Mouse (Mus musculus) liver, postnatal 0 days (tissue): ENCODE measurements at regions not wholly inside any gene's neighbourhood (a gene's known extent, or its start where the extent isn't known, plus 50 kb on each side); places are given as distances from the start of the nearest gene placed in this dataset.
A peak's percentile ranks its signal among the peaks of the same experiment; 100 is the strongest.

Experiments
- ATAC-seq: fragments of 200-750 bp; cut with Nextera tagmentation; 2 replicates; pipeline ENCODE4 v1.8.0; 2017; ENCODE audit warnings: mild to moderate bottlenecking, moderate library complexity
- DNase-seq: peaks from one replicate; pipeline ENCODE4 v3.0.0-alpha.2; 2016
- H3K27ac ChIP-seq: fragments of 300-500 bp; sonication (generic); 2 replicates; pipeline ENCODE4 v1.5.1; 2014; ENCODE audit warnings: antibody characterized with exemption, moderate library complexity, mild to moderate bottlenecking, low read depth
- H3K27me3 ChIP-seq: fragments of 300-500 bp; sonication (generic); 2 replicates; pipeline ENCODE4 v1.6.1; 2014; ENCODE audit warnings: low read length, control low read depth, mixed read lengths; ENCODE audit not compliant: insufficient read depth
- H3K36me3 ChIP-seq: fragments of 300-500 bp; sonication (generic); replicated peaks from 2 replicates; pipeline ENCODE4 v1.6.1; 2014; ENCODE audit warnings: mild to moderate bottlenecking, control low read depth, low read length, moderate library complexity, mixed read lengths; ENCODE audit not compliant: insufficient read depth
- H3K4me1 ChIP-seq: fragments of 300-500 bp; sonication (generic); 2 replicates; pipeline ENCODE4 v1.6.1; 2014; ENCODE audit warnings: antibody characterized with exemption, mild to moderate bottlenecking, control low read depth; ENCODE audit not compliant: insufficient read depth
- H3K4me2 ChIP-seq: fragments of 300-500 bp; sonication (generic); 2 replicates; pipeline ENCODE4 v1.6.1; 2014; ENCODE audit warnings: low read depth, mild to moderate bottlenecking, low read length, moderate library complexity, mixed read lengths
- H3K4me3 ChIP-seq: fragments of 300-500 bp; sonication (generic); 2 replicates; pipeline ENCODE4 v1.5.1; 2014; ENCODE audit warnings: low read depth, low read length
- H3K9ac ChIP-seq: fragments of 300-500 bp; sonication (generic); replicated peaks from 2 replicates; pipeline ENCODE4 v1.6.1; 2014; ENCODE audit warnings: mild to moderate bottlenecking, moderate library complexity
- H3K9me3 ChIP-seq: fragments of 300-500 bp; sonication (generic); 2 replicates; pipeline ENCODE4 v1.6.1; 2016; ENCODE audit warnings: mild to moderate bottlenecking, control low read depth, low read length, mixed read lengths
- CTCF ChIP-seq: sonication (generic); IDR thresholded peaks from 2 replicates; pipeline ENCODE4 v1.5.1; 2016; ENCODE audit warnings: antibody characterized with exemption, low read depth
- EP300 ChIP-seq: IDR thresholded peaks from 2 replicates; pipeline ENCODE4 v1.6.1; 2016; ENCODE audit warnings: antibody characterized with exemption, low read depth, mild to moderate bottlenecking
- WGBS: fragments of 180-500 bp; shearing (Covaris S2); extraction: QIAGEN DNeasy Blood & Tissue Kit; methylation state at CpG from one replicate; pipeline ENCODE4 v1.1.7; 2014; ENCODE audit not compliant: insufficient replicate concordance; 5-methylcytosine and 5-hydroxymethylcytosine counted together

DNA sequence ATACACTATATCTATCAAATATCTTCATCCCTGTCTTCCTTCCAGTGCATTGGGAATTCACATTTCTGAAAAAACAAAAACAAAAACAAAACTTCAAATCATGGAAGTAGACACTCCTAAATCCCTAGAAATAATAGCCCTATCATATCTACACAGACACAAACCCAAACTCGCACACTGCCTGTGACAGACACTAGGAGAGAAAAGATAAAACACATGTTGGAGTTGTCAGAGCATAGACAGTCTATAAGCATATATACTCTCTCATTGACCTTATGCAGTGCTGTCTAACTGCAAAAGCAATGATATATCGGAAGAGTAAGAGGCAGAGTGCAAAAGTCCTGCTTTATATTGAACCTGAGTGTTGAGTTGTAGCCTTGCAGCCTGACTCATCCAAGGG is 3386.0 kb upstream of the Gm7489 start:
- 64% methylated on average over 2 of the region's 2 CpGs for WGBS
- no peak for DNase-seq
- no peak overlapping the region for H3K4me2 ChIP-seq
- no peaks in the 10 kb centered on the region for H3K27me3 ChIP-seq
- H3K36me3 ChIP-seq: no peaks in the 10 kb centered on the region
- TF ChIP-seq EP300 (no peak), CTCF (no peak)
- no peak overlapping the region for H3K9ac ChIP-seq
- H3K9me3 ChIP-seq: no peaks in the 10 kb centered on the region
- no peak overlapping the region for H3K27ac ChIP-seq
- H3K4me3 ChIP-seq: no peak overlapping the region
- H3K4me1 ChIP-seq: no peaks in the 10 kb centered on the region
- no peak for ATAC-seq

GRCm38 (mm10) chr15:50507999-50508624 is 3376.6 kb upstream of the Gm7489 start:
- peak; percentile 81 for TF ChIP-seq EP300
- TF ChIP-seq CTCF: no peak
- Histone ChIP-seq H3K36me3 (no peaks in the 10 kb centered on the region), H3K9me3 (no peaks in the 10 kb centered on the region), H3K27ac (no peak overlapping the region), H3K9ac (no peak overlapping the region), H3K4me3 (no peak overlapping the region), H3K4me2 (0 out of 2 replicates have a peak overlapping the region, but pooled peaks have one; percentile 1), H3K27me3 (no peaks in the 10 kb centered on the region), H3K4me1 (no peaks in the 10 kb centered on the region)
- WGBS: 34% methylated on average over 3 of the region's 3 CpGs
- ATAC-seq (peak; percentile 19; the same call in 1 of the 2 replicates), DNase-seq (no peak)

GRCm38 (mm10) chr15:50513036-50513435 is 3371.7 kb upstream of the Gm7489 start:
- Histone ChIP-seq H3K27ac (no peak overlapping the region), H3K9me3 (no peaks in the 10 kb centered on the region), H3K4me1 (no peaks in the 10 kb centered on the region), H3K36me3 (no peaks in the 10 kb centered on the region), H3K4me3 (no peak overlapping the region), H3K27me3 (no peaks in the 10 kb centered on the region), H3K9ac (no peak overlapping the region), H3K4me2 (no peak overlapping the region)
- ATAC-seq (no peak), DNase-seq (no peak)
- TF ChIP-seq EP300 (no peak), CTCF (no peak)
- 67% methylated on average over 5 of the region's 5 CpGs for WGBS

DNA sequence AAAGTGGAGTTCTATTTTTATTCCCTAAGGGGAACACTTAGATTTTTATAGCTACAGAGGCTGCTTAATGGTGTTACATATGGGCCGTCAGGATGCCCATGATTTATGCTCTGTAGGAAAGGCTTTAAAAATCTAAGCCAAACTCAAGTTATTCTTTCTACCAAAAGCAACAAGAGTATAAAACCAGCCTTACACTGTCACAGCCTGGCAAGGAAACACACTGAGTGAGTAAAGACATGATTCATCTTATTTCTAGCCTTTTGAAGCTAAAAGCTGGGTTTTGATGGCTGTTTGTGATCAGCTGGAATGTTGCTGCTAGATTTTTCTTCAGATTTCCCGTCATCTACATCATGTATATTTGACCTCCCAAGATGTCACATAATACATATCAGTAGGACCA is 3359.9 kb upstream of the Gm7489 start:
- no peak overlapping the region for H3K4me2 ChIP-seq
- H3K9me3 ChIP-seq: no peaks in the 10 kb centered on the region
- H3K27ac ChIP-seq: no peak overlapping the region
- no peaks in the 10 kb centered on the region for H3K36me3 ChIP-seq
- ATAC-seq (no peak), DNase-seq (no peak)
- no peak overlapping the region for H3K4me3 ChIP-seq
- WGBS: 72% methylated on average over 2 of the region's 2 CpGs
- H3K9ac ChIP-seq: no peak overlapping the region
- no peaks in the 10 kb centered on the region for H3K27me3 ChIP-seq
- H3K4me1 ChIP-seq: no peaks in the 10 kb centered on the region
- TF ChIP-seq EP300: no peak

DNA sequence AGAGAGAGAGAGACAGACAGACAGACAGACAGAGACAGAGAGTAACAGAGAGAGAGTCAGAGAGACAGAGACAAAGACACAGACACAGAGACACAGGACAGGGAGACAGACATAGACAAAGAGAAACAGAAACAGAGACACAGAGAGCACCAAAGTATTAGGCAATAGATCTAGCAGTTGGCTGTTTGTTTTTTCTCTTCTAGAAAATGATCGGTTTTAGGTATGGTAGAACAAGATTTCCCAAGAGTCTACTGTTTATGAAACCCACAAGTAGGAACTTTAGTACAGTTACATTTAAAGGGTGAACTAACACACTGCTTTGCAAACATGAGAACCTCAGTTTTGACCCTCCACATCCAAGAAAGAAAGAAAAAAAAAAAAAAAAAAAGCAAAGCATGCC is 3350.2 kb upstream of the Gm7489 start:
- Histone ChIP-seq H3K27me3 (no peaks in the 10 kb centered on the region), H3K4me1 (no peaks in the 10 kb centered on the region), H3K9me3 (no peaks in the 10 kb centered on the region), H3K9ac (no peak overlapping the region), H3K4me3 (no peak overlapping the region), H3K4me2 (no peak overlapping the region), H3K27ac (no peak overlapping the region), H3K36me3 (no peaks in the 10 kb centered on the region)
- no peak for DNase-seq
- 73% methylated on average over 1 of the region's 1 CpGs for WGBS
- TF ChIP-seq CTCF: no peak
- TF ChIP-seq EP300: no peak
- no peak for ATAC-seq

- H3K4me2 ChIP-seq: no peak overlapping the region
- TF ChIP-seq EP300: no peak
- no peak for TF ChIP-seq CTCF
- no peaks in the 10 kb centered on the region for H3K4me1 ChIP-seq
- no peak for ATAC-seq
- WGBS: 73% methylated on average over 3 of the region's 3 CpGs
- DNase-seq: no peak
- no peaks in the 10 kb centered on the region for H3K36me3 ChIP-seq
- H3K9me3 ChIP-seq: no peaks in the 10 kb centered on the region
- H3K27me3 ChIP-seq: no peaks in the 10 kb centered on the region
- no peak overlapping the region for H3K27ac ChIP-seq
- no peak overlapping the region for H3K9ac ChIP-seq
- no peak overlapping the region for H3K4me3 ChIP-seq
These were observed 3321.1 kb upstream of the Gm7489 start for GRCm38 (mm10) chr15:50563611-50564010.

GRCm38 (mm10) chr15:50580811-50581210 is 3303.9 kb upstream of the Gm7489 start:
- ATAC-seq (no peak), DNase-seq (no peak)
- no peaks in the 10 kb centered on the region; the same call in 1 of the 2 replicates for H3K9me3 ChIP-seq
- H3K4me2 ChIP-seq: no peak overlapping the region
- WGBS: 83% methylated on average over 5 of the region's 5 CpGs
- no peak overlapping the region for H3K4me3 ChIP-seq
- no peaks in the 10 kb centered on the region for H3K27me3 ChIP-seq
- no peak overlapping the region for H3K9ac ChIP-seq
- H3K4me1 ChIP-seq: no peaks in the 10 kb centered on the region
- TF ChIP-seq EP300 (no peak), CTCF (no peak)
- H3K27ac ChIP-seq: no peak overlapping the region
- H3K36me3 ChIP-seq: no peaks in the 10 kb centered on the region
